Mouse (Mus musculus): ENCODE results near the gene Dcdc2a. TPM values are rescaled to one million over a fixed set of nuclear protein-coding genes. Genes with fewer than 3 reads are reported as not detected.

Dcdc2a gene
- polyA plus RNA-seq (2014; fragmentation: Nextera tagmentation; extraction: Ambion mirVana) = 27.2 and 34.5 TPM in 2 replicates

DNA sequence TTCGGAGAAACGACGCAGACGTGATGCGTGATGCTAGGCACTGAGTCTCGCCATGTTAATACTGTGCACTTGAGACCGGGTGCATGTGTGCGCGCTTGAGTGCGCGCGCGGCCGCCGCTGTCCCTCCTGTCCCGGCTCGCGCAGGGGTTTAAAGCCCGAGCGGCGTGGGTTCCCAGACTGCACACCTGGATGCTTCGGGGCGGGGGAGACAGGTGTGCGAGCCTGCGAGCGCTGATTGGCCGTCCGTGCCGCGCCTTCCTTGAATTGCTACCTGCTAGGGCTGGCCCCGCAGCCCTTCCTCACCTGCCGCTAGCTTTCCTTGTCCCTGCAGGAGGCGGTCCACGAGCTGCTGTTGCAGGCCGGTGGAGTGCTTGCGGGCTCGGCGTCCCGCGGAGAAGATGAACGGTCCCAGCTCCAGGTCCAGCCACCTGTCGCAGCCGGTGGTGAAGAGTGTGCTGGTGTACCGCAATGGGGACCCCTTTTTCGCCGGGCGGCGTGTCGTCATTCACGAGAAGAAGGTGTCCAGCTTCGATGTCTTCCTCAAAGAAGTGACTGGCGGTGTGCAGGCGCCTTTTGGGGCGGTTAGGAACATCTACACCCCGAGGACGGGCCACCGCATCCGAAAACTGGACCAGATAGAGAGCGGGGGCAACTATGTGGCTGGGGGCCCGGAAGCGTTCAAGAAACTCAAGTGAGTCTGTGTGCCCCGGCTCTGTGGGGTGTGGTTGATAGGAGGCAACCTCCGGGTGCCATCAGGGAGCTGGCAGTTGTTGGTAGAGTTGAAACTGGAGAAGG is at the start of gene Dcdc2a:
Dcdc2a (plus strand) TSS at position 132 of the 795 bp plus-strand sequence.
- no peaks in the 10 kb centered on the region for H3K36me3 ChIP-seq (ENCODE audit: control insufficient read depth, insufficient read depth, low read length)
- H3K4me3 ChIP-seq (ENCODE audit: low read length) = peak within 1 kb of the TSS; percentile 36
- no peaks in the 10 kb centered on the region for H3K9me3 ChIP-seq (ENCODE audit: control insufficient read depth, low read length)
- peak within 1 kb of the TSS; percentile 37; the same call in 1 of the 2 replicates for H3K27ac ChIP-seq (ENCODE audit: low read depth, low read length)
- peak; percentile 78 for ATAC-seq (ENCODE audit: low FRiP score, low TSS enrichment)
- H3K9ac ChIP-seq (ENCODE audit: low read depth, low read length) = peak within 1 kb of the TSS; percentile 47
- peaks cover 17% of the 10 kb centered on the region for H3K27me3 ChIP-seq (ENCODE audit: control insufficient read depth, insufficient read depth, low read length)
- peaks cover 8% of the 10 kb centered on the region; the same call in 1 of the 2 replicates for H3K4me1 ChIP-seq (ENCODE audit: control insufficient read depth, insufficient read depth, low read length)
- H3K4me2 ChIP-seq (replicated peaks; ENCODE audit: low read depth, low read length) = peak within 1 kb of the TSS; percentile 56
- WGBS = 3% methylated on average over 61 of the region's 63 CpGs

DNA sequence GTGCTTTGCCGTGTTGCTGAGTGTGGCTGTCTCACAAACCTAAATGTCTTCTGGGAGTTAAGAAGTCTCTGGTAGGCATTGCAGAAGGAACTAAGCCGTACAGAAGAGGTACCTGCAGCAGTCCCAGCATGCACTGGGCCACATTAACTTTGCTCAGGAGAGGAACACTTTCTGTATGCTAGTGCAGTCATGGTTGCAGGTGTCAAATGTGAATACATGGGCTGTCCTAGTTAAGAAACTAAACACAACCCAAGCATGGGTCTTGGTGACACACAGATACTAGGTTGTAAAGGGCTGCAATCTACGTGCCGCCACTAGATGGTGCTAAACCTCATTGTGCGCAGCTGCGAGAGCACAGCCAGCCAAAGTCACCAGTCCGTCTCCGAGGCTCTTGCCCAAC is 48.7 kb upstream of the Dcdc2a start:
- H3K36me3 ChIP-seq (ENCODE audit: control insufficient read depth, insufficient read depth, low read length) = peaks cover 19% of the 10 kb centered on the region
- no peak overlapping the region for H3K4me3 ChIP-seq (ENCODE audit: low read length)
- H3K27ac ChIP-seq (ENCODE audit: low read depth, low read length) = no peak overlapping the region
- no peak overlapping the region for H3K4me2 ChIP-seq (replicated peaks; ENCODE audit: low read depth, low read length)
- ATAC-seq (ENCODE audit: low FRiP score, low TSS enrichment) = no peak
- no peaks in the 10 kb centered on the region for H3K27me3 ChIP-seq (ENCODE audit: control insufficient read depth, insufficient read depth, low read length)
- H3K9ac ChIP-seq (ENCODE audit: low read depth, low read length) = no peak overlapping the region
- WGBS = 91% methylated on average over 6 of the region's 8 CpGs
- H3K9me3 ChIP-seq (ENCODE audit: control insufficient read depth, low read length) = peaks cover 5% of the 10 kb centered on the region; the same call in 1 of the 2 replicates
- H3K4me1 ChIP-seq (ENCODE audit: control insufficient read depth, insufficient read depth, low read length) = no peaks in the 10 kb centered on the region

DNA sequence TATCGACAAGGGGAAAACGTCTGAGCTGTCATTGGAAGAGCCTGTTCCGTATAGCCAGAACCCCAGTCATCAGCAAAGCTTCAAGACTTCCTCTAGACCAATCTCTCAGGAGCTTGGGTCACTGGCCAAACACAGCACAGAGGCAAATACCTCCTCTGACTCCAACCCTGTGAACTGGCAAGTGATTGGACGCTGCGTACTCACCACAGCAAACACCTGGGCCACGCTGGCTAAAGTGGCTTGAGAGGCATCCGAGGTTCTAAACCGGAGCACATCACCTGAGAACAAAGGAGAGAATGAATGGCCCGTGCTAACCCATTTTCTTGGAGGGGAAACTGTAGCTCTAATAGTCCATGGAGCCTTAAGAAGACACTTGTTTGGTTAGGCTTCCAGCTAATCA is 37.5 kb upstream of the Dcdc2a start:
- WGBS = 91% methylated on average over 9 of the region's 9 CpGs
- no peak overlapping the region for H3K27ac ChIP-seq (ENCODE audit: low read depth, low read length)
- ATAC-seq (ENCODE audit: low FRiP score, low TSS enrichment) = no peak
- H3K4me3 ChIP-seq (ENCODE audit: low read length) = no peak overlapping the region; the same call in 1 of the 2 replicates
- no peaks in the 10 kb centered on the region for H3K9me3 ChIP-seq (ENCODE audit: control insufficient read depth, low read length)
- H3K4me2 ChIP-seq (replicated peaks; ENCODE audit: low read depth, low read length) = peak overlapping the region; percentile 83; the same call in 1 of the 2 replicates
- H3K27me3 ChIP-seq (ENCODE audit: control insufficient read depth, insufficient read depth, low read length) = no peaks in the 10 kb centered on the region
- H3K4me1 ChIP-seq (ENCODE audit: control insufficient read depth, insufficient read depth, low read length) = peaks cover 6% of the 10 kb centered on the region; the same call in 1 of the 2 replicates
- no peak overlapping the region for H3K9ac ChIP-seq (ENCODE audit: low read depth, low read length)
- H3K36me3 ChIP-seq (ENCODE audit: control insufficient read depth, insufficient read depth, low read length) = peaks cover 9% of the 10 kb centered on the region; the same call in 1 of the 2 replicates

DNA sequence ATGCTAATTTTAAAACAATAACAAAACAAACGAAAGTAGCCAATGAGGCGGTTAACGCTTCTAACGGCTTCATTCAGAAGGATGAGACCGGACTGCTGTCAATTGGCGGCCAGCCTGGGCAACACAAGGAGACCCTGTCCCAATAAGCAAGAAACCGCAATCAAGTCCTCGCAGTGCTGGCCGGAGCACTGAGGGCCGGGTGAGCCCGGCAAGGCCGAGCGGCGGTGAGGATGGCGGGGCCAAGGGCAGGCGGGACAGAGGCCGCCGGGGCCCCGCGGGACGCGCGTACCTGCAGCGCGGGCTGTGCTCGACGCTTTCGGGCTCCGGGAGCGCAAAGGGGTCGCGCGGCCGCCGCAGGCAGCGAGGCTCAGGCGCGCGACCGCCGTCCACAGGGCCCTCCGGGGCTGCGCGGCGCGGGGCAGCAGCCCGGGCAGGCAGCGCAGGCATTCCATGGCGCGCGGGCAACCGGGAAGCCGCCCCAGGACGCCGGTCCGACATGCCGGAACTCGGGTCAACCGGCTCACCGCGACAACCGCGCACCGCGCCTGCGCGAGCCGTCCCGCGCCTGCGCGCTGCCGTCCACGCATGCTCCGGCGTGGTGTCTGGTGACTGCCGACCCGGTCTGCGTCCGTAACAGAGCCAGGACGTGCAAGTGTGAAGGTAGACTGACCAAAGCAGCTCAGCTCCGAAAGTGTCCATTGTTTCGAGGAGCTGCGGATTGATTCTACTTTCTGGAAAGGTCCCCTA is 35.8 kb upstream of the Dcdc2a start, which contains the start of gene Mrs2:
Mrs2 (minus strand) TSS at position 587 of the 747 bp plus-strand sequence.
- WGBS = under 1% methylated on average over 80 of the region's 84 CpGs

DNA sequence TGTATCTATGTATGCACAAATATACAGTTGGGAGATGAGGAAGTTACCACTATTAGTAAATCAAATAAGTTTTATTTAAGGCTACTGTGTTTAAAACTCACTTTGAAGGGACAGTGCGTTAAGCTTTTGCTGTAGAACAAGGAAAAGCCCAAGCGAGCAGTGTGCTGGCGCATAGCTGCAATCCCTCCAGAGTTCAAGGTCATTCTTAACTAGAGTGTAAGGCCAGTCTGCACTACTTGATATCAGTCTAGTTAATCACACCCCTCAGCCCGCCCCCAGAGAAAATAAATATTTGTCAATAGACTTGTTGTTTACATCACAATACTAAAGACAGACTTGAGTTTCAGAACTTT is 35.3 kb upstream of the Dcdc2a start:
- 45% methylated on average over 4 of the region's 4 CpGs for WGBS
- H3K4me3 ChIP-seq (ENCODE audit: low read length) = peak overlapping the region; percentile 91
- H3K36me3 ChIP-seq (ENCODE audit: control insufficient read depth, insufficient read depth, low read length) = peaks cover 9% of the 10 kb centered on the region; the same call in 1 of the 2 replicates
- no peaks in the 10 kb centered on the region for H3K27me3 ChIP-seq (ENCODE audit: control insufficient read depth, insufficient read depth, low read length)
- H3K27ac ChIP-seq (ENCODE audit: low read depth, low read length) = peak overlapping the region; percentile 65; the same call in 1 of the 2 replicates
- peaks cover 6% of the 10 kb centered on the region; the same call in 1 of the 2 replicates for H3K4me1 ChIP-seq (ENCODE audit: control insufficient read depth, insufficient read depth, low read length)
- peak overlapping the region; percentile 83 for H3K4me2 ChIP-seq (replicated peaks; ENCODE audit: low read depth, low read length)
- no peak for ATAC-seq (ENCODE audit: low FRiP score, low TSS enrichment)
- peak overlapping the region; percentile 91; the same call in 1 of the 2 replicates for H3K9ac ChIP-seq (ENCODE audit: low read depth, low read length)
- no peaks in the 10 kb centered on the region for H3K9me3 ChIP-seq (ENCODE audit: control insufficient read depth, low read length)

More for the DNA sequence above, 35.8 kb upstream of the Dcdc2a start, which contains the start of gene Mrs2:
- H3K27ac ChIP-seq (ENCODE audit: low read depth, low read length) = peak within 1 kb of the TSS; percentile 65
- H3K36me3 ChIP-seq (ENCODE audit: control insufficient read depth, insufficient read depth, low read length) = peaks cover 9% of the 10 kb centered on the region; the same call in 1 of the 2 replicates
- H3K4me1 ChIP-seq (ENCODE audit: control insufficient read depth, insufficient read depth, low read length) = peaks cover 6% of the 10 kb centered on the region; the same call in 1 of the 2 replicates
- ATAC-seq (ENCODE audit: low FRiP score, low TSS enrichment) = peak; percentile 93
- peak within 1 kb of the TSS; percentile 91 for H3K4me3 ChIP-seq (ENCODE audit: low read length)
- peak within 1 kb of the TSS; percentile 91 for H3K9ac ChIP-seq (ENCODE audit: low read depth, low read length)
- no peaks in the 10 kb centered on the region for H3K27me3 ChIP-seq (ENCODE audit: control insufficient read depth, insufficient read depth, low read length)
- no peaks in the 10 kb centered on the region for H3K9me3 ChIP-seq (ENCODE audit: control insufficient read depth, low read length)
- H3K4me2 ChIP-seq (replicated peaks; ENCODE audit: low read depth, low read length) = peak within 1 kb of the TSS; percentile 83

DNA sequence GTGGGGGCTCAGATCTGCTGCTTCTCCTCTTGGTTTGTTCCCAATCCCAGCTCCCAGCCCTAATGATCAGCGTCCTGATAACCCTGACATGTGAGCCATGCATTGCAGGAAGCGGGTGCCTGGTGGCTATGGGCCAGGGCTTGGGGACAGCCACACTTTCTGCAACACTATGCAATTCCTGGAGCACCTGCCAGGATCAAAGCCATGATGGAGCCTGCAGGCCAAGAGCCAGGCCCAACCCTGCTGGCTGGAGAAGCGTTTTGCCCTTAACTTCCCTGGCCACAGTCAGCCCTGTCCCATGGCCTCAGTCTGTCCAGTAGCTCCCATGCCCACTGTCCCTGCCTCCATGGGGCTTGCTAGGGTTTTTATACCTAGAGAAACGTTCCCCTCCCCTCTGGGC is 33.4 kb upstream of the Dcdc2a start:
- no peaks in the 10 kb centered on the region for H3K9me3 ChIP-seq (ENCODE audit: control insufficient read depth, low read length)
- H3K27ac ChIP-seq (ENCODE audit: low read depth, low read length) = no peak overlapping the region
- H3K9ac ChIP-seq (ENCODE audit: low read depth, low read length) = no peak overlapping the region
- no peaks in the 10 kb centered on the region for H3K27me3 ChIP-seq (ENCODE audit: control insufficient read depth, insufficient read depth, low read length)
- no peak overlapping the region for H3K4me3 ChIP-seq (ENCODE audit: low read length)
- H3K36me3 ChIP-seq (ENCODE audit: control insufficient read depth, insufficient read depth, low read length) = peaks cover 6% of the 10 kb centered on the region; the same call in 1 of the 2 replicates
- no peak for ATAC-seq (ENCODE audit: low FRiP score, low TSS enrichment)
- H3K4me1 ChIP-seq (ENCODE audit: control insufficient read depth, insufficient read depth, low read length) = peaks cover 6% of the 10 kb centered on the region; the same call in 1 of the 2 replicates
- H3K4me2 ChIP-seq (replicated peaks; ENCODE audit: low read depth, low read length) = no peak overlapping the region
- 72% methylated on average over 4 of the region's 4 CpGs for WGBS

DNA sequence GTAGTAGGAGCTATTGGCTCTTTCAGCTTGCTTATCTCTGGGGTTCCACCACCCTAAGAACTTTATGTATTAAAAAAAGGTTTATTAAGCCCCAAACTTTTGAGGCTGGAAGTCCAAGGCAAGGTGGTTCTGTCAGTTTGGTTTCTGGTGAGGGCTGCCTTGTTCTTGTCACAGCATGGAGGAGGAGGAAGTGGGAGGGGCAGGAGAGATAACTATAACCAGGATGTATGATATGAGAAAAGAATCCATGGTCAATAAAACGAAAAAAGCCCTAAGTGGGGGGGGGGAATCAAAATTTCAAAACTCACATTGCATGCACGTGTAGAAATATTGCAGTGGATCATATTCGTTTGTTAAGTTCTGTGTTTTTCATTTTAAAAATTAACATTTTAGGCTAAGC is 32.7 kb upstream of the Dcdc2a start:
- Histone ChIP-seq H3K4me1 (ENCODE audit: control insufficient read depth, insufficient read depth, low read length) (peaks cover 6% of the 10 kb centered on the region; the same call in 1 of the 2 replicates), H3K27me3 (ENCODE audit: control insufficient read depth, insufficient read depth, low read length) (no peaks in the 10 kb centered on the region), H3K4me3 (ENCODE audit: low read length) (no peak overlapping the region), H3K36me3 (ENCODE audit: control insufficient read depth, insufficient read depth, low read length) (peaks cover 2% of the 10 kb centered on the region; the same call in 1 of the 2 replicates), H3K9ac (ENCODE audit: low read depth, low read length) (no peak overlapping the region), H3K9me3 (ENCODE audit: control insufficient read depth, low read length) (no peaks in the 10 kb centered on the region), H3K4me2 (replicated peaks; ENCODE audit: low read depth, low read length) (no peak overlapping the region), H3K27ac (ENCODE audit: low read depth, low read length) (no peak overlapping the region)
- 82% methylated on average over 3 of the region's 3 CpGs for WGBS
- ATAC-seq (ENCODE audit: low FRiP score, low TSS enrichment) = no peak

DNA sequence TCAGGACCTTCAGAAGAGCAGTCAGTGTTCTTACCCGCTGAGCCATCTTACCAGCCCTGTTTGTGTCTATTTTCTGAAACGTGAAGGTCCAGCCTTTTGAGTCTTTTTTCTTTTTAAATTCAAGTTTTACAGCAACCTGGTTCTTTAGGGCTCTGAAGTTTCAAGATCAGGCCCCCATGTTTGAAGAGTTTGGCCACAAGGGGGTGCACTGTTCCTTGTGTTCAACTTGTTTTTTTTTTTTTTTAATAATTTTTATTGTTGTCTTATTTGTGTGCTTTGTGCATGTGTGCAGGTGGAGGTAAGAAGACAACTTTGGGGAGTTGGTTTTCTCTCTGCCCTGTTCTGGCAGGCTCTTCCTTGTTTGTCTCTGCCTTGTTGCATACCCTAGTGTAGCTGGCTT is 31.1 kb upstream of the Dcdc2a start:
- Histone ChIP-seq H3K27ac (ENCODE audit: low read depth, low read length) (no peak overlapping the region), H3K9ac (ENCODE audit: low read depth, low read length) (no peak overlapping the region), H3K4me2 (replicated peaks; ENCODE audit: low read depth, low read length) (no peak overlapping the region), H3K4me1 (ENCODE audit: control insufficient read depth, insufficient read depth, low read length) (no peaks in the 10 kb centered on the region), H3K36me3 (ENCODE audit: control insufficient read depth, insufficient read depth, low read length) (no peaks in the 10 kb centered on the region), H3K27me3 (ENCODE audit: control insufficient read depth, insufficient read depth, low read length) (no peaks in the 10 kb centered on the region), H3K4me3 (ENCODE audit: low read length) (no peak overlapping the region), H3K9me3 (ENCODE audit: control insufficient read depth, low read length) (no peaks in the 10 kb centered on the region)
- WGBS = 31% methylated on average over 2 of the region's 2 CpGs
- ATAC-seq (ENCODE audit: low FRiP score, low TSS enrichment) = no peak
